Mouse (Mus musculus) layer of hippocampus, postnatal 14 days (tissue): ENCODE data around the gene Cnnm2. TPM values are rescaled to one million over a fixed set of nuclear protein-coding genes. Genes with fewer than 3 reads are reported as not detected.
"Not testable (repeated sequence)": the region's sequence is repeated elsewhere in the genome, so short reads cannot be mapped to it uniquely, and the experiment has no call there.

ENCODE experiments used
- DNase-seq, 2 experiments: peaks; one replicate each; pipeline ENCODE4 v3.0.0; 2021 to 2022; ENCODE audit warnings: low spot score in 2 of 2, mixed read lengths in 1 of 2
- long read RNA-seq, 2 experiments: library from polyadenylated mRNA; stranded (forward); transcript quantifications; one replicate each; pipeline ENCODE4 v2.0.0; 2021
- total RNA-seq, 2 experiments: library from RNA; stranded (reverse); gene quantifications; 2 replicates each; pipeline ENCODE4 v1.2.3; 2021

Gene Cnnm2
- 10 to 100 TPM; 32.1 to 36.0 TPM for total RNA-seq
- long read RNA-seq, experiment 1, full-length matches to known transcripts = 18 of 18 reads
- long read RNA-seq, experiment 1, partial matches to known transcripts = 0 of 18 reads
- long read RNA-seq, experiment 1, other reads (novel, unspliced or antisense) = 0 of 18 reads
- long read RNA-seq, experiment 2, full-length matches to known transcripts = 17 of 20 reads
- long read RNA-seq, experiment 2, partial matches to known transcripts = 2 of 20 reads
- long read RNA-seq, experiment 2, other reads (novel, unspliced or antisense) = 1 of 20 reads

GRCm38 (mm10) chr19:46761247-46761946, at the start of gene Cnnm2:
Gene Cnnm2, plus strand, starts transcription at chr19:46761596.
- peak; percentile 100 for DNase-seq

DNA sequence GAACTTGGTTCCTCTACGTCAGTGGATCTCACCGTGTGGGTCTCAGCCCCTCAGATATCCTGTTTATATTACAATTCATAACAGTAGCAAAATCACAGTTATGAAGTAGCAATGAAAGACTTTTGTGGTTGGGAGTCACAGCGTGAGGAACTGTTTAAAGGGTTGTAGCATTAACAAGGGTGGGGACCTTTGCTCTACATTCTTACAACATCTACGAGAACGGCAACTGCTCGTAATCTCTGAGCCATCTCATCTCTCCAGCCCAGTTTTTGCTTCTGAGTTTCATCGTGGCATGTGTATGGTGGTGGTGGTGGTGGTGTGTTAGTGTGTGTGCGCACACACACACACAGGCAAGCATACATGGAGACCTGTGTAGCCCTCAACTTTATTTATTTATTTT, 47.2 kb upstream of the Cnnm2 start:
- no peak for DNase-seq

DNA sequence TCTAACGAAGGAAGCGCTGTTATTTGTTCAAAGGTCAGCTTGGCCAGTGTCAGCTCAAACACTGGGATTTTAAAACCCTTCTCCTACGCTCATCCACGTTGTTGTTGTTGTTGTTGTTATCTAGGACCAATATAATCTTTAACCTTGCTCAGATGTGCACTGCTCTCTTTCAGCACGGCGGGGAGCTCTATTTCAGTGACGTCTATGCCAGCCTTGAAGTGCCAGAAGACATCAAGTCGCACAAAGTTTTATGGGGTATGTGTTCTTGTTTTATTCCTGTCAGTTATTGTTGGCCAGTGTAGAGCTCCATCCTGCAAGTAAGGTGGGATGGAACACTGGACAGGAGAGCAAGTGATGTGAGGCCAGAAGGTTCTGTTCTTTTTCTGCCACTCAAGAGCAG, 46.4 kb upstream of the Cnnm2 start:
- no peak for DNase-seq

GRCm38 (mm10) chr19:46718150-46718549, 43.2 kb upstream of the Cnnm2 start:
- no peak for DNase-seq

GRCm38 (mm10) chr19:46724411-46724810, 37.0 kb upstream of the Cnnm2 start:
- no peak for DNase-seq

DNA sequence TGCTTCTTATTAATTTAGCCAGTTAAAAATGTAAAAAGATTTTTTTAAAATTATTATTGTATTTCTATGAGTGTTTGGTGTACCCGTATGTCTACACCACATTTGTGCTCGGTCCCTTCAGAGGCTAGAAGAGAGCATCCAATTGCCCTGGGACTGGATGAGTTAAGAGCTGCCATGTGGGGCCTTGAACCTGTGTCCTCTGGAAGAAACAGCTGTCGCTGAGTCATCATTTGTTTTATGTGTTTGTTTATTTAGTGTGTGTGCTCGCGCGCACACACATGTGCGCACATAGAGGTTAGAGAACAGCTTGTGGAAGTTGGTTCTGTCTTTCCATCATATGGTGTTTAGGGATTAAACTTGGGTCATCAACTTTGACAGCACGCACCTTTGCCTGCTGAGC, 35.3 kb upstream of the Cnnm2 start:
- no peak for DNase-seq

GRCm38 (mm10) chr19:46727140-46727736, 34.2 kb upstream of the Cnnm2 start:
- peak; percentile 24 to 31 for DNase-seq

- no peak for DNase-seq
Measured at GRCm38 (mm10) chr19:46727945-46728540, 33.4 kb upstream of the Cnnm2 start.

DNA sequence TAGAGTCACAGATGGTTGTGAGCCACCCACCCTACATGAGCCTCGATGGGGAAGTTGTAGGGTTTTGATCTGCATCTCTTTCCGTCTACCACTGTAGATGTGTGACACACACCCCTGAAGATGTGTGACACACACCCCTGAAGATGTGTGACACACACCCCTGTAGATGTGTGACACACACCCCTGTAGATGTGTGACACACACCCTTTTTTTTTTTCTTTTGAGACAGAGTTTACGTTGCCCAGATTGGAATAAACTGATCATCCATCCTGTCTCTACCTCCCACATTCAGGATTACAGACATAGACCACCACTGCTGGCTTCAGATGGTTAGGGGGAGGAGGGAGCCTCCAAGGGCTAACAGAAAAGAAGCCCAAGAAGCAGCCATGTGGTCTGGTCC, 32.5 kb upstream of the Cnnm2 start:
- DNase-seq = no peak

- no peak for DNase-seq
Measured at GRCm38 (mm10) chr19:46731351-46731750, 30.0 kb upstream of the Cnnm2 start.

DNA sequence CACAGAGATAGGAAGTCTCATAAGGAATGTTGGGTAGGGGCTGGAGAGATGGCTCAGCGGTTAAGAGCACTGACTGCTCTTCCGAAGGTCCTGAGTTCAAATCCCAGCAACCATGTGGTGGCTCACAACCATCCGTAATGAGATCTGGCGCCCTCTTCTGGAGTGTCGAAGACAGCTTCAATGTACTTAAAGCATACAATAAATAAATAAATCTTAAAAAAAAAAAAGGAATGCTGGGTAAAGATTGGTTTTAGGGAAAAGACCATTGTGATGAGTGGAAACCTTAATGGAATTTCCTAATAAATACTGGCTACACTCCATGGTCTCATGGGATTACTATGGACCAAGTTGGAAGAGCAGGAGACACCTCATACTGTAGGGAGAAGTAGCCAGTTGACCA, 28.7 kb upstream of the Cnnm2 start:
- not testable (repeated sequence) for DNase-seq

- no peak for DNase-seq
Measured at GRCm38 (mm10) chr19:46733626-46734025, 27.8 kb upstream of the Cnnm2 start.

GRCm38 (mm10) chr19:46735241-46735640, 26.2 kb upstream of the Cnnm2 start:
- DNase-seq = no peak

GRCm38 (mm10) chr19:46737106-46737505, 24.3 kb upstream of the Cnnm2 start:
- DNase-seq = no peak

DNA sequence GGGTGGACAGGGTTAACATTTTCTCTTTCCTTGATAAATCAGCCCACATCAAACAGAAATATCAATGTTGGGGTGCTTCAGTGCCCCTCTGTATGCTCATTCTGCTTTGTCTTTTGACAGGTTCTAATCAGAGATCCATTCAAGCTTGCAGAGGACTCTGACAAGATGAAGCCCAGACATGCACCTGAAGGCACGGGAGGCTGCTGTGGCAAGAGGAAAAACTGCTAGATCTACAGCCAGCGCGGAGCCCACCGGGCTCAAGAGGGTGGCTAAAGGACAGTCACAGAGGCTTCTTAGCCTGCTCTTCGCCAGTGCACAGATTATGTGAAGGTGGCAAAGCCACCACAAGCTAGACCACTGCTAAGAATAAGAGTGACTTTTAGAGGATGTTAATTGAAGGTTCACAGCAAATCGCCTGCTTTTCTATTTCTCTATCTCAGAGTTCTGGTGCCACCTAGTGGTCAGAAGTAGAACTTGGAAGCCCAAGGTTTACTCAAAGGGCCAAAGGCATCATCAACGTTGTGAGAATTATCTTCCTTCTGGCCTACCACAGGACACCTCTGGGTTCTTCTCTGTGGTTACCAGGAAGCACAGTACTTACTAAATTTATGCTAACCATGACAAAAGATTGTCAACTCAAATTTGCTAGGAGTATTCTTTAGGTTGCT, 20.9 kb upstream of the Cnnm2 start:
- DNase-seq = peak; percentile 66 to 82

DNA sequence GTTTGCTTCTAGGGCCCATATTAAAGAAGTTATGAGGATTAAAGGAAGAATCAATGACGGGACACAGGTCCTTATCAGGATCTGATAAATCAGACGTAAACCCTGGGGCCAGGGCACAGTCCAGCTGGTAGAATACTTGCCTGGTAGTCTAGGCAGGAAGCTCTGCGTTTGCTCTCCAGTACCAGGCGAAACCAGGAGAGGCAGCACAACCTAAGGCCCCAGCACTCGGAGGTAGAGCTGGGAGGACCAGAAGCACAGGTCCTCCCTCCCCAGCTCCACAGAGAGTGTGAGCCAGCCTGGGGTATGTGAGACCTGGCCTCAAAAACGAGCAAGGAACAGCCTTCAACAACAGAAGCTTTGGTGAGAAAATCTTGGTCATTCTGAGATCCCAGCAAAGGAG, 19.8 kb upstream of the Cnnm2 start:
- DNase-seq = no peak

DNA sequence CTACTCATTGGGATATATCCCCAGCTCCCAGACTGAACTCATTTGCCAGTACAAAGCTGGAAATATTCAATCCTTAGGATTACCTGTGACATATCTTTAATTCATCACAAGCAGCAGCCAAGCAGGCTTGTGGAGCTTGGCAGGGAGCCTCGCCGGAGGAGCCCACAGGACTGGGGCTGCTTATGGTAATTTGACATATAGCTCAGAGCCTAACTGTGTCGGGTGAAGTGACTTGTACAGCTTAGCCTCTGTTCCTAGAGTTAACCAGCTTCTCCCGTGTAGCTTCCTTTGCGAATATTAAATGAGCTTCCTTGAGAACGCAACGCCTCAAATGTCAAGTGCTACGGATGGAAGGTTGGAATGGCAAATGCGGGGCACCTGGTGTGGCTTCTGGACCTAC, 16.7 kb upstream of the Cnnm2 start:
- DNase-seq = no peak

DNA sequence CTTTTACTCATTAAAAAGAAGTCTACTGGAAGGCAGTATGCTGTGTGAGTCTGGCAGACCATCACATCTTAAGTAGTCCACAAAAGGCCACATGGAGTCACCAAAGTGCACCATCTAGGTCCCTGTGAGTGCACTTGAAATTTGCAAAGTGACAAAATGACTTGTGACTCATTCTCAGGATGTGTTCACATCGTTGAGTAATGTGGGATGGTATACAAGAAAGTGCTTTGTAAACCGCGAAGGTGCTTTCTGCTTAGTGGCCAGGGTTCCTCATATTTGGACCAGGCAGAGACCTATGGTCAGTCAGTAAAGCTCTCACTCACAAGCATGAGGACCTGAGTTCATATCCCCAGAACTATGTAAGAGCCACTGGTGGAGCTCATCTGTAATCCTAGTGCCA, 13.6 kb upstream of the Cnnm2 start:
- no peak for DNase-seq

GRCm38 (mm10) chr19:46752235-46752634, 9.2 kb upstream of the Cnnm2 start:
- DNase-seq = no peak

DNA sequence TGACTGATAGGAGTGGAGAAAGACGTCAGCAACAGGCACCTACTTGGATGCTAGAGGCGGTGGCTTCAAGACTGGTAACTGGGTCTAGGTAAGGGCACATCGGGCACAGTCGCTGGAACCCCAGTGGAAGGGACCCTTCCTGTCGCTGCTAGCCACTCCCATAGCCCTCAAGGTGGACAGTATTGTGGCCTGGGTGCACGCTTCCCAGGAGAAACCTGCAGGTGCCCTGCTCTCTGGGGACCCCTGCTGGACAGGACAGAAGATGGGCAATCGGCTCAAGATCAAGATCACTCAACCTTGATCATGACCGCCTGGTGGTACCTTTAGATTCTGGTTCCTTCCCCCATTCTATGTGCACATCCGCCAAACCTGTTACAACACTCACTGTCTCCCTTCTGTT, 6.3 kb upstream of the Cnnm2 start:
- DNase-seq = no peak

DNA sequence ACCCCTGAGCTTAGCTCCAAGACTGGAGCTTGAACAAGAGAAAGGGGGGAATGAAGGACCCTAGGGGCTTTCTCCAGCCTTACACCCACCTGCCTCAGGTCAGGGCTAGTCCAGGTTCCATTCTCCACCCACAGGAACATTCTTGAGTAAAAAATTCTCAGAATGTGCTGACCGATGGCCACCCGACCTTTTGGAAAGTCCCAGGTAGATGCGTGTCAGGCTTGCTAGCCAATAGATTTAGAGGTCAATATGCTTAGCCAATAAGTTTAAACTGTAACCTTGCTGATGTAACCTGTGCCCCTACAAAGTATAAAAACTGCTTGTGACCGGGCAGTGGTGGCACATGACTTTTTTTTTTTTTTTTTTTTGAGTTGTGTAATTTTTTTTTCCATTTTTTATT, 5.2 kb upstream of the Cnnm2 start:
- no peak for DNase-seq

GRCm38 (mm10) chr19:46759096-46759495, 2.3 kb upstream of the Cnnm2 start:
- no peak for DNase-seq
